Comparison of ENCODE assay signal across 8 mouse cellular contexts in genomic region chr7:24546068-24546614, GRCm38 (mm10). TPM values are rescaled to one million over a fixed set of nuclear protein-coding genes. Genes with fewer than 3 reads are reported as not detected.
DNase-seq lines count a peak whose midpoint lies in the region; ATAC-seq and TF ChIP-seq lines count a peak whose summit lies in the region.

TSS of gene Pinlyp (minus strand) at chr7:24546118.
TSS of gene Xrcc1 (plus strand) at chr7:24546289.

- TF ChIP-seq CTCF in gastrocnemius, adult 2 months (IDR thresholded peaks at IDR 0.05) = no peak
- no peak for TF ChIP-seq CTCF in C2C12 (IDR thresholded peaks at IDR 0.05; ENCODE audit: control insufficient read depth, insufficient read depth, insufficient read length)

- no peaks in the 10 kb centered on the region for H3K9me3 ChIP-seq in forebrain, embryonic 13.5 days (replicated peaks)
- H3K9me3 ChIP-seq in limb, embryonic 11.5 days (ENCODE audit: control insufficient read depth, low read length) = no peaks in the 10 kb centered on the region; the same call in 1 of the 2 replicates
- no peaks in the 10 kb centered on the region for H3K9me3 ChIP-seq in neural tube, embryonic 12.5 days

- H3K9ac ChIP-seq in forebrain, embryonic 13.5 days = peak within 1 kb of the TSS; percentile 85
- H3K9ac ChIP-seq in limb, embryonic 11.5 days (ENCODE audit: low read length) = peak within 1 kb of the TSS; percentile 77
- peak within 1 kb of the TSS; percentile 74 for H3K9ac ChIP-seq in neural tube, embryonic 12.5 days

- H3K4me3 ChIP-seq in gastrocnemius, adult 2 months = peak within 1 kb of the TSS; percentile 89
- peak within 1 kb of the TSS; percentile 90 for H3K4me3 ChIP-seq in C2C12 (ENCODE audit: insufficient read depth, poor library complexity, severe bottlenecking)
- H3K4me3 ChIP-seq in forebrain, embryonic 13.5 days = peak within 1 kb of the TSS; percentile 83
- H3K4me3 ChIP-seq in limb, embryonic 11.5 days (ENCODE audit: low read depth, low read length) = peak within 1 kb of the TSS; percentile 90
- H3K4me3 ChIP-seq in neural tube, embryonic 12.5 days = peak within 1 kb of the TSS; percentile 76

- peaks cover 22% of the 10 kb centered on the region for H3K79me2 ChIP-seq in C2C12 (ENCODE audit: control insufficient read depth, insufficient read depth)

- peak within 1 kb of the TSS; percentile 100 for H3ac ChIP-seq in C2C12 (ENCODE audit: control insufficient read depth, insufficient read length, low read depth)

- 0 out of 2 replicates have a peak, but pooled peaks have one; percentile 9 for ATAC-seq in forebrain, embryonic 13.5 days
- ATAC-seq in limb, embryonic 11.5 days (ENCODE audit: insufficient number of reproducible peaks, low FRiP score, low TSS enrichment, low read depth) = 0 out of 2 replicates have a peak, but pooled peaks have one; percentile 11
- 0 out of 2 replicates have a peak, but pooled peaks have one; percentile 12 for ATAC-seq in neural tube, embryonic 12.5 days (ENCODE audit: low FRiP score, low read depth)

- 39% methylated on average over 13 of the region's 13 CpGs for WGBS in forebrain, embryonic 13.5 days
- WGBS in limb, embryonic 11.5 days = 36% methylated on average over 13 of the region's 13 CpGs
- WGBS in neural tube, embryonic 12.5 days = 34% methylated on average over 13 of the region's 13 CpGs

- no peak for DNase-seq in gastrocnemius, adult 2 months
- no peak for DNase-seq in gastrocnemius, postnatal 25 days
- DNase-seq in limb, embryonic 11.5 days (ENCODE audit: low spot score) = peak; percentile 26
- no peak for DNase-seq in spleen, postnatal 4 days (ENCODE audit: low spot score in 2 of 2)
- no peak for DNase-seq in right cerebral cortex, postnatal 36 days (ENCODE audit: low spot score in 2 of 2)

- H3K27me3 ChIP-seq in C2C12 (ENCODE audit: control insufficient read depth, insufficient read depth, insufficient read length) = no peaks in the 10 kb centered on the region
- no peaks in the 10 kb centered on the region for H3K27me3 ChIP-seq in forebrain, embryonic 13.5 days
- H3K27me3 ChIP-seq in limb, embryonic 11.5 days (ENCODE audit: control insufficient read depth, insufficient read depth, low read length) = no peaks in the 10 kb centered on the region
- H3K27me3 ChIP-seq in neural tube, embryonic 12.5 days (replicated peaks) = no peaks in the 10 kb centered on the region

- H3K4me1 ChIP-seq in forebrain, embryonic 13.5 days = peaks cover 22% of the 10 kb centered on the region
- H3K4me1 ChIP-seq in limb, embryonic 11.5 days (ENCODE audit: control insufficient read depth, insufficient read depth, low read length) = peaks cover 9% of the 10 kb centered on the region
- peaks cover 17% of the 10 kb centered on the region for H3K4me1 ChIP-seq in neural tube, embryonic 12.5 days

- peak within 1 kb of the TSS; percentile 91 for H3K27ac ChIP-seq in gastrocnemius, adult 2 months
- peak within 1 kb of the TSS; percentile 59 for H3K27ac ChIP-seq in forebrain, embryonic 13.5 days
- H3K27ac ChIP-seq in limb, embryonic 11.5 days (replicated peaks; ENCODE audit: low read depth, low read length) = 0 out of 2 replicates have a peak within 1 kb of the TSS, but pooled peaks have one; percentile 9
- H3K27ac ChIP-seq in neural tube, embryonic 12.5 days = no peak within 1 kb of the TSS

- no peaks in the 10 kb centered on the region for H3K36me3 ChIP-seq in C2C12 (ENCODE audit: control insufficient read depth, insufficient read depth)
- peaks cover 28% of the 10 kb centered on the region for H3K36me3 ChIP-seq in forebrain, embryonic 13.5 days (ENCODE audit: poor library complexity, severe bottlenecking)
- H3K36me3 ChIP-seq in limb, embryonic 11.5 days (ENCODE audit: control insufficient read depth, insufficient read depth, low read length) = peaks cover 4% of the 10 kb centered on the region
- H3K36me3 ChIP-seq in neural tube, embryonic 12.5 days = peaks cover 14% of the 10 kb centered on the region

- peaks cover 3% of the 10 kb centered on the region for H3K79me3 ChIP-seq in C2C12 (ENCODE audit: low read depth)

- intact Hi-C loops in gastrocnemius, adult 2 months (cut with DNase I) = loop anchor here (5.0 kb wide), 1 partner anchor 64 kb away; the partner anchor contains the start of gene Cadm4

- peak within 1 kb of the TSS; percentile 74 for H3K4me2 ChIP-seq in forebrain, embryonic 13.5 days
- peak within 1 kb of the TSS; percentile 70 for H3K4me2 ChIP-seq in limb, embryonic 11.5 days (ENCODE audit: low read depth, severe bottlenecking)
- peak within 1 kb of the TSS; percentile 81 for H3K4me2 ChIP-seq in neural tube, embryonic 12.5 days (replicated peaks)

TF ChIP-seq in C2C12, 6 proteins besides CTCF, POLR2A, EP300 and RAD21:
- TF ChIP-seq USF1 (IDR thresholded peaks at IDR 0.05; ENCODE audit: low read depth) = no peak
- TF ChIP-seq MAX (IDR thresholded peaks at IDR 0.05) = no peak
- no peak for TF ChIP-seq FOSL1 (IDR thresholded peaks at IDR 0.05; ENCODE audit: insufficient read depth, low read length, poor library complexity, severe bottlenecking)
- TF ChIP-seq MYOG (IDR thresholded peaks at IDR 0.05; ENCODE audit: control insufficient read depth, extremely low read depth, insufficient read length) = no peak
- no peak for TF ChIP-seq MYOD1 (IDR thresholded peaks at IDR 0.05; ENCODE audit: control insufficient read depth, insufficient read length, low read depth)

RNA-seq across cellular contexts. Expression of gene Pinlyp, which starts in this region (rescaled TPM):
- total RNA-seq in gastrocnemius, adult 2 months (2021) = not detected
- not detected for total RNA-seq in gastrocnemius, postnatal 25 days (2021)
- polyA plus RNA-seq in C2C12 (2012; fragmentation: generic; extraction: Trizol) = 0.23 TPM
- not detected in 2 replicates for polyA plus RNA-seq in forebrain, embryonic 13.5 days (2015; fragmentation: Nextera tagmentation; extraction: Ambion mirVana)
- 0.19 TPM in 1 of 2 replicates, not detected in the other for polyA plus RNA-seq in limb, embryonic 11.5 days (2014; fragmentation: Nextera tagmentation; extraction: Ambion mirVana)
- polyA plus RNA-seq in neural tube, embryonic 12.5 days (2016; fragmentation: Nextera tagmentation; extraction: Ambion mirVana) = not detected in 2 replicates

RNA-seq across cellular contexts. Expression of gene Xrcc1, which starts in this region (rescaled TPM):
- 10 to 100 TPM; 18.3 to 18.5 TPM for total RNA-seq in gastrocnemius, adult 2 months (2021)
- 10 to 100 TPM; 15.8 to 17.5 TPM for total RNA-seq in gastrocnemius, postnatal 25 days (2021)
- 57.4 TPM for polyA plus RNA-seq in C2C12 (2012; fragmentation: generic; extraction: Trizol)
- polyA plus RNA-seq in forebrain, embryonic 13.5 days (2015; fragmentation: Nextera tagmentation; extraction: Ambion mirVana) = 89.6 and 99.1 TPM in 2 replicates
- polyA plus RNA-seq in limb, embryonic 11.5 days (2014; fragmentation: Nextera tagmentation; extraction: Ambion mirVana) = 141 and 148 TPM in 2 replicates
- polyA plus RNA-seq in neural tube, embryonic 12.5 days (2016; fragmentation: Nextera tagmentation; extraction: Ambion mirVana) = 83.4 and 89.8 TPM in 2 replicates
